Mouse (Mus musculus) yolk sac, embryonic 10.5 days (tissue): ENCODE measurements around the gene Cd6.

ENCODE experiments used
- DNase-seq: peaks from one replicate; pipeline ENCODE4 v3.0.0-alpha.2; 2017; ENCODE audit warnings: low spot score

The Cd6 gene

GRCm38 (mm10) chr19:10829436-10830175 lies at the start of gene Cd6:
TSS of gene Cd6 (minus strand) at chr19:10830058.
- no peak for DNase-seq

GRCm38 (mm10) chr19:10878201-10878837 lies 48.5 kb upstream of the Cd6 start:
- no peak for DNase-seq

DNA sequence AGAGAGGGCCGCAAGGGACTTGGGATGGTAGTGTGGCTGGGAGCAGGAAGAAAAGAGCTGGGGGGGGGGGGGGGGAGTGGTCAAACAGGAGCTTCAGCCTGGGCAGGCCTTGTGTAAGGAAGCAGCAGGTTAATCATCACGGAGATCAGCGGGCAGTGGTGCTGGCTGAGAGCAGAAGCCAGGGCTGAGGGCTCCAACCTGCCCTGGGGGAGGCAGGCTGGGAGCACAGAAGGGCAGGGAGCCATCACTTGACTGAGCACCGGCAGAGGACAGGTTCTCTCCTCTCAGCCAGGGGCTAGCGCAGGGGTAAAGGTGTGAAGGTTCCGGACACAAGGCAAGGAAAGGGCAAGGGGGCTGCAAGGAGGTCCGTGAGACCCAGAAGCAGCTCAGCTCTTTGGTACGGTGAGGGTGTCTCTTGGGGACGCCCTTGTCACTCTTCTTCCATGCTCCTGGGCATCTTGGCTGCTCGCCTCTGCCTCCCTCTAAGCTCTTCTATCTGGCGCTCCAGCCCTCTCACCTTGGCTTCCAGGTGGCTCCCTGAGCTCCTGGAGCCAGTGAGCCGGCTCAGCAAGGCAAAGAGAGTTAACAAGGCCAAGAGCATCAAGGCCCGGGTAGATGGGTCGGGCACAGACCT lies 41.6 kb upstream of the Cd6 start:
- no peak for DNase-seq

GRCm38 (mm10) chr19:10870676-10871075 lies 40.8 kb upstream of the Cd6 start:
- DNase-seq: no peak

GRCm38 (mm10) chr19:10869886-10870527 lies 40.1 kb upstream of the Cd6 start, which contains the start of gene Tmem132a:
TSS of gene Tmem132a (minus strand) at chr19:10869940.
- no peak for DNase-seq

DNA sequence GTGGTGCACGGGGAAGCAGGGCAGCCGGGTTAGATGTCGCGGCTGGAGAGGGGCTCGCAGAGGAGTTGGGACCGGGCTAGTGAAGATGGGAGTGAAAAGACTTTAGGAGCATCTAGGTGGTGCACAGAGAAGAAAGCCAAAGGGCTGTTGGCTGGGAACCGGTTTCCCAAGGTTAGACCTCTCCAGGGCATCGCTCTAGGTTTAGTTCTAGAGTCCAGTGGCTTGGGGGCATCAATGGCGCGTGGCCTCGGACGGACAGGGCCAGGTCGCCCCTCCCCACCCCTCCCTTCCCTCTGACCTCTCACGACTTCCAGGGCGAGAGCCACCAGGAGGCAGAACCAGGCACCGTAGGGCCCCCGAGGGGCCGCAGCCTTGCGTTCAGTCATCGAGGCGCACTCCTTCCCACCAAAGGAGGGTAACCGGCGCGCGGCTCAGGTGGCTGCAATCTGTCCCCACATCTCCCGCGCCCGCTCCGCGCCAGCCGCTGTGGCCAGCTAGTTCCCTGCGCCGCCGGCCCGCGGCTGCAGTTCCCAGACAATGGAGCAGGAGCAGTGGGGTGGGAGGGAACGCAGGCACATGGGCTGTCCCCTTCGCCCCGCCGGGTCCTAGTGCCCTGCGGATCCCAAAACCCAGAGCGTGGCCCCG lies 39.5 kb upstream of the Cd6 start:
- DNase-seq: peak; percentile 82

GRCm38 (mm10) chr19:10868623-10869141 lies 38.8 kb upstream of the Cd6 start:
- DNase-seq: no peak

- no peak for DNase-seq
Measured at GRCm38 (mm10) chr19:10867946-10868622, 38.2 kb upstream of the Cd6 start.

GRCm38 (mm10) chr19:10866351-10866750 lies 36.5 kb upstream of the Cd6 start:
- DNase-seq: no peak

DNA sequence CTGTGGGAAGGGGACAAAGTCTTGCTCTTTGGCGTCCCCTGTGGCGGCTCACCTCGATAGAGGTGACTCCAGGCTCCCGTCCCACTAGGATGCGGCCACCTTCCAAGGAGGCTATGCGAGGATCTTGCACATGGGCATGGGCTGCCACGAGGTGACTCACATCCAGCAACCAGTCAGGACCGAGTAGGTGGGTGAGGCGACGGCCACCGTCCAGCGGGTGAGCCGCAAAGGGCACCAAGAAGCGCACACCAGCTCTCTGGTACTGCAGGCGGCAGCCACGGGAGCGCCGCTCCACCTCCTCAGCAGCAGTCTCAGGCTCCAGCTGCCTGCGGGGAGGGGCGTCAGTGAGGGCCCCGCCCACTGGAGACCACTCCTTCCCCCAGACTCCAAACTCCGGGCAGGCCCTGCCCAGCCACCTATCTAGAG lies 30.2 kb upstream of the Cd6 start:
- no peak for DNase-seq

DNA sequence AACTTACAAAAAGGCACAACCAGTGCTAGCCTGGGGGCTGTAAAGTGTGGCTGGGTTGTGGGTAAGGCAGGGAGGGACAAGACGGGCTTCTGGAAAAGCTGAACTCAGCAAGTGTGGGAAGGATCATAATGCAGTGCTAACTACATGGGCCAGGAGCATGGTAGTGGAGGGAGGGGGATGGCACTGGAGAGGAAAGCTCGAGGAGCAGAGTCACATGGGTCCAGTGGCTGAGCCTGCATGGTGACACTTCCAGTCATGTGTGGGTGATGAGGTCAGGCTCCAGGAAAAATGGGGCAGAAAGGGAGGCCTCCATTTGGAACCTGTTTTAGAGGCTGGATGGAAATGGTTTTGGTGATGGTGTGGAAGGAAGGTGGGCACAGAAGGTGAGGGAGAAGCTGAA lies 26.7 kb upstream of the Cd6 start:
- no peak for DNase-seq

- no peak for DNase-seq
Measured at GRCm38 (mm10) chr19:10855422-10855821, 25.6 kb upstream of the Cd6 start.

DNA sequence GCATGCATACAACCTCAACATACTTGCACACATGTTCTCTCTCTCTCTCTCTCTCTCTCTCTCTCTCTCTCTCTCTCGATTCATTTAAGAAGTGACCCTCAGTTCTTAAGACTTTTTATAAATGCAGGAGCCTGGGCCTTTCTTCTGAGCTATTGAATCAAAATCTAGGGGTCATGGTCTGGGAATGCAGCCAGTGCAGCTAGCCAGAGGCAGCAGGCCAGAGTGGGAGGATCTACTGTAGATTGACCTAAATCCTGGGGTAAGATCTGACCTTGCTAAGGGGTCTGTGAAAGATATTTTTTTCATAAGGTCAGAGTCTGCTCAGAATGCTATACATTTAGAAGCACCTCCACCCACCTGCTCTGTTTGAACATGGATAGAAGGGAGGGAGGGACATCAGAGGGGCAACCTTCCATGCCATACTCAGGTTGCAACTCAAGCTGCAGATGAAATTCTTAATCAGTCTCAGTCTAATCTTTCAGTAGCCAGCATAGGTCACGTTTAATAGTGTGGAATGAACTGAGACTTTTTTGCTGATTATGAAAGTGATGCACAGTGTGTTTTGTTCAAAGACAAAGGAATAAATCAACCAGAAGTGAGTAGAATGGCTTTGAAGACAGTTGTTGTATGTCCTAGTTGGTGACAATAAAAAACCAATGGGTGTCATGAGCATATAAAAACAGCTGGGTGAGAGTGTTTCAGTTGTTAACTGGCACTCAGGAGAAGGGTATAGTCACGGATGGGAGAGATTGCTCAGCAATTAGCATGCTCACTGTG lies 17.6 kb upstream of the Cd6 start:
- no peak for DNase-seq

GRCm38 (mm10) chr19:10846150-10846549 lies 16.3 kb upstream of the Cd6 start:
- DNase-seq: no peak

DNA sequence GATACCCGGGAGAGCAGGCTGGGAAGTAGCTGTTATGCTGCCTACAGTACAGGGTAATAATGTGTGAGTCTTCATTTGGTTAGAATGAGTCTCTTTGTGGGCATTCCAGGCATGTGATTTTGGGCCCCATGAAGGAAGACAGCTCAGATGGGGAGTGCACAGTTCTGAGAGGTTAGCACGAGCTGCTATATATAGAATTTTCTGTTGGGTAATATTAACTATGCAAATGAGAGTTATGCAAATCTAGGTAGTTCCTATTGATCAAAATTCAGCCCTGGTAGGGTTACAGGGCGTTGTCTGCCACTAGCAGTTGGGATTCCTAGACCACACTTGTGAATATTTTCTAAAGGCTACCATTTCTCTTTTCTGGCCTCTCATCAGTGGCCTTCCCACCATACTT lies 15.6 kb upstream of the Cd6 start:
- no peak for DNase-seq

- DNase-seq: no peak
Measured at GRCm38 (mm10) chr19:10844206-10844605, 14.3 kb upstream of the Cd6 start.

GRCm38 (mm10) chr19:10842914-10843313 lies 13.1 kb upstream of the Cd6 start:
- DNase-seq: no peak

DNA sequence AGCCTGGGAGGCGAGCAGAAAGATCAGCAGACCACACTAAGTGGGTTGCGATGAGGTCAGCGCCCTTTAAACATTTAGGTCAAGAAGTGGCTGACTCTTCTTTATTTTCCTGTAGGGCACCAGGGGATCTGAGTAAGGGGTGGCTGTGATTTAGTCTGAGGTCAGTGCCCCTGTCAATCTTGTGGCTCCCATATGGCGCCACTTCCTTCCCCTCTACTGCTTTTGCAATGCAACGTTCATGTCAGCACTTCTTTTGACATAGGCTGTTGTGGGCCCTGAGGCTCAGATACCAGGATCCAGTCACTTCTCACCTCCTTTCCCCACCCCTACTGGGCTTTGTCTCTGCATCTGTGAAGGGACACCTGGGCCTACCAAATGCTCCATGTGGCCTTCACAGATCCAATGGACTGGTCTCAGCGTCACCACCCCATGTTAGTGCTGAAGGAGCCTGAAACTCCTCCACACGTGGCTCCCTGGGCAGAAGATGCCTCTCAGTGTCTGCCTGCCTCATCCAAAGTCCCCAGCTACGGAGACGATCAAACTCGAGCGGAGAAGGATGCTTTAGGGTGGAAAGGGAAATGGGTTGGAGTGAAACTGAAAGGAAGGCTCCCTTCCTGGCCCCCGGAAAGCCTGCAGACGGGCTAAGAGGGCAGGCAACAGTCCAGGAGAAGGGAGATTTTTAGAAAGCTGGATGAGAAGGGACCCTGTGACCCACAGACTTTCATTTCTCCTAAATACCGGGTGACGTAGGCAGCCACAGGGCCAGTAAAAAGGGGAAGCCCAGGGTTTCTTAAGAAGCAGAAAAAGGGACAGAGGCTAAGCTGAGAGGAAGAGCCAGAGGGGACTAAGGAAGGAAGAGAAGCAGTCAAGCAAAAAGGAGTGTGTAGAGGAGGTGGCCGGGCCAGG lies 12.1 kb upstream of the Cd6 start:
- DNase-seq: peak; percentile 18
